Mouse (Mus musculus) MEL (cell line): ENCODE measurements around the gene Itgae. TPM values are rescaled to one million over a fixed set of nuclear protein-coding genes. Genes with fewer than 3 reads are reported as not detected.

ENCODE experiments used
- DNase-seq: peaks from one replicate; pipeline ENCODE4 v3.0.0; 2011; ENCODE audit warnings: low read depth, low spot score
- H3K27ac ChIP-seq: 2 replicates; pipeline ENCODE4 v1.5.1; 2012; ENCODE audit warnings: low read depth, mild to moderate bottlenecking, control low read depth, low read length, moderate library complexity; ENCODE audit not compliant: control insufficient read depth
- H3K27me3 ChIP-seq, 2 experiments: fragments of 150-350 bp in 1 of 2; sonication (generic) in 1 of 2; 2 replicates each; pipeline ENCODE4 v1.6.1; 2012; ENCODE audit warnings: low read length in 2 of 2, mild to moderate bottlenecking in 2 of 2, improper control_type of control experiment in 1 of 2, moderate library complexity in 1 of 2; ENCODE audit not compliant: insufficient read depth in 2 of 2, control insufficient read depth in 1 of 2
- H3K36me3 ChIP-seq, 2 experiments: 2 replicates each; pipeline ENCODE4 v1.6.1; 2012 to 2014; ENCODE audit warnings: low read length in 2 of 2, improper control_type of control experiment in 1 of 2, inconsistent platforms in 1 of 2, mild to moderate bottlenecking in 1 of 2; ENCODE audit not compliant: insufficient read depth in 2 of 2, control insufficient read depth in 1 of 2
- H3K4me1 ChIP-seq, 2 experiments: fragments of 150-350 bp in 1 of 2; sonication (generic) in 1 of 2; 2 replicates each; pipeline ENCODE4 v1.6.1; 2012; ENCODE audit warnings: low read length in 2 of 2, improper control_type of control experiment in 1 of 2, mild to moderate bottlenecking in 1 of 2; ENCODE audit not compliant: insufficient read depth in 2 of 2, control insufficient read depth in 1 of 2
- H3K4me3 ChIP-seq, 2 experiments: fragments of 150-350 bp in 1 of 2; sonication (generic) in 1 of 2; 2 replicates each; pipeline ENCODE4 v1.5.1; 2012; ENCODE audit warnings: low read depth in 2 of 2, low read length in 2 of 2, mild to moderate bottlenecking in 2 of 2, moderate library complexity in 2 of 2, control low read depth in 1 of 2, improper control_type of control experiment in 1 of 2; ENCODE audit not compliant: control insufficient read depth in 1 of 2, insufficient read depth in 1 of 2
- H3K79me2 ChIP-seq: 2 replicates; pipeline ENCODE4 v1.6.1; 2012; ENCODE audit warnings: mild to moderate bottlenecking, low read length, moderate library complexity; ENCODE audit not compliant: control insufficient read depth, poor library complexity, insufficient read depth
- H3K9ac ChIP-seq: 2 replicates; pipeline ENCODE4 v1.6.1; 2012; ENCODE audit warnings: low read depth, mild to moderate bottlenecking, control low read depth, low read length, moderate library complexity; ENCODE audit not compliant: control insufficient read depth, poor library complexity, severe bottlenecking
- H3K9me3 ChIP-seq: fragments of 150-350 bp; sonication (generic); replicated peaks from 2 replicates; pipeline ENCODE4 v1.6.1; 2012; ENCODE audit warnings: mild to moderate bottlenecking, low read length, improper control_type of control experiment, moderate library complexity; ENCODE audit not compliant: insufficient read depth
- BHLHE40 ChIP-seq: IDR thresholded peaks from 2 replicates; pipeline ENCODE4 v1.6.1; 2012; ENCODE audit warnings: low read depth, mild to moderate bottlenecking, inconsistent platforms, low read length, improper control_type of control experiment, borderline replicate concordance
- CTCF ChIP-seq, 3 experiments: IDR thresholded peaks in 2 of 3; conservative IDR thresholded peaks in 1 of 3; 2 replicates each; pipeline ENCODE4 v1.5.1; 2011 to 2012; ENCODE audit warnings: low read length in 3 of 3, low read depth in 2 of 3, mild to moderate bottlenecking in 2 of 3, improper control_type of control experiment in 1 of 3, inconsistent platforms in 1 of 3, mixed read lengths in 1 of 3, moderate library complexity in 1 of 3; ENCODE audit not compliant: control insufficient read depth in 1 of 3, insufficient read depth in 1 of 3, poor library complexity in 1 of 3, severe bottlenecking in 1 of 3
- ELF1 ChIP-seq: IDR thresholded peaks from 2 replicates; pipeline ENCODE4 v1.6.1; 2014; ENCODE audit warnings: low read depth, mild to moderate bottlenecking, inconsistent platforms, low read length, improper control_type of control experiment, moderate library complexity
- GABPA ChIP-seq: IDR thresholded peaks from 2 replicates; pipeline ENCODE4 v1.6.1; 2012; ENCODE audit warnings: low read depth, mild to moderate bottlenecking, inconsistent platforms, low read length, improper control_type of control experiment, moderate library complexity
- GATA1 ChIP-seq: IDR thresholded peaks from 2 replicates; pipeline ENCODE4 v1.6.1; 2011; ENCODE audit warnings: low read depth, low read length, improper control_type of control experiment
- KAT2A ChIP-seq: conservative IDR thresholded peaks from 2 replicates; pipeline ENCODE4 v1.6.1; 2012; ENCODE audit warnings: low read depth, low read length, improper control_type of control experiment, inconsistent platforms
- MAFK ChIP-seq: IDR thresholded peaks from 2 replicates; pipeline ENCODE4 v1.6.1; 2011; ENCODE audit warnings: low read depth, mild to moderate bottlenecking, low read length, improper control_type of control experiment, borderline replicate concordance
- MAZ ChIP-seq: IDR thresholded peaks from 2 replicates; pipeline ENCODE4 v1.6.1; 2012; ENCODE audit warnings: low read depth, mild to moderate bottlenecking, inconsistent platforms, low read length, improper control_type of control experiment
- MEF2A ChIP-seq: IDR thresholded peaks from 2 replicates; pipeline ENCODE4 v1.6.1; 2014; ENCODE audit warnings: low read depth, mild to moderate bottlenecking, inconsistent platforms, low read length, improper control_type of control experiment; ENCODE audit not compliant: poor library complexity, insufficient replicate concordance, severe bottlenecking; ENCODE audit errors: extremely low read depth
- MXI1 ChIP-seq: IDR thresholded peaks from 2 replicates; pipeline ENCODE4 v1.6.1; 2011; ENCODE audit warnings: mild to moderate bottlenecking, low read depth, low read length, improper control_type of control experiment
- MYB ChIP-seq: IDR thresholded peaks from 2 replicates; pipeline ENCODE4 v1.6.1; 2011; ENCODE audit warnings: mild to moderate bottlenecking, low read depth, low read length, improper control_type of control experiment
- NELFE ChIP-seq: IDR thresholded peaks from 2 replicates; pipeline ENCODE4 v1.6.1; 2011; ENCODE audit warnings: low read depth, low read length, improper control_type of control experiment
- POLR2AphosphoS5 ChIP-seq: IDR thresholded peaks from 2 replicates; pipeline ENCODE4 v1.6.1; 2012; ENCODE audit warnings: low read depth, borderline replicate concordance, mild to moderate bottlenecking, inconsistent platforms, low read length, moderate library complexity, mixed read lengths
- RAD21 ChIP-seq: IDR thresholded peaks from 2 replicates; pipeline ENCODE4 v1.6.1; 2011; ENCODE audit warnings: mild to moderate bottlenecking, low read depth, low read length, improper control_type of control experiment
- RCOR1 ChIP-seq: IDR thresholded peaks from 2 replicates; pipeline ENCODE4 v1.6.1; 2012; ENCODE audit warnings: low read depth, mild to moderate bottlenecking, inconsistent platforms, low read length, improper control_type of control experiment
- SIN3A ChIP-seq: IDR thresholded peaks from 2 replicates; pipeline ENCODE4 v1.6.1; 2012; ENCODE audit warnings: low read length, improper control_type of control experiment, inconsistent platforms
- SMC3 ChIP-seq: IDR thresholded peaks from 2 replicates; pipeline ENCODE4 v1.6.1; 2011; ENCODE audit warnings: low read depth, low read length, improper control_type of control experiment
- TCF12 ChIP-seq: IDR thresholded peaks from 2 replicates; pipeline ENCODE4 v1.6.1; 2014; ENCODE audit warnings: low read depth, mild to moderate bottlenecking, inconsistent platforms, low read length, improper control_type of control experiment, moderate library complexity
- USF1 ChIP-seq: IDR thresholded peaks from 2 replicates; pipeline ENCODE4 v1.6.1; 2014; ENCODE audit warnings: low read depth, mild to moderate bottlenecking, inconsistent platforms, low read length, improper control_type of control experiment, moderate library complexity
- ZNF384 ChIP-seq: IDR thresholded peaks from 2 replicates; pipeline ENCODE4 v1.6.1; 2012; ENCODE audit warnings: low read depth, mild to moderate bottlenecking, inconsistent platforms, low read length, improper control_type of control experiment
- polyA plus RNA-seq, 2 experiments: library from polyadenylated mRNA; stranded (reverse) in 1 of 2; unstranded in 1 of 2; fragments of >175 nt in 1 of 2; fragments of >200 nt in 1 of 2; gene quantifications; 2 replicates each; pipeline versions ENCODE4 v1.2.1 to v1.2.4; 2012; ENCODE audit warnings: low replicate concordance in 2 of 2, low read depth in 1 of 2; ENCODE audit not compliant: insufficient read length in 2 of 2, insufficient read depth in 1 of 2, missing spikeins in 1 of 2
- total RNA-seq: library from RNA; depleted of rRNA; stranded (reverse); fragments of 300-350 nt; gene quantifications from 2 replicates; pipeline ENCODE4 v1.2.3, GENCODE M21; 2012

The Itgae gene
- total and polyA plus RNA-seq, 3 experiments, result 0.04 to 0.22 TPM; not detected in 1

DNA sequence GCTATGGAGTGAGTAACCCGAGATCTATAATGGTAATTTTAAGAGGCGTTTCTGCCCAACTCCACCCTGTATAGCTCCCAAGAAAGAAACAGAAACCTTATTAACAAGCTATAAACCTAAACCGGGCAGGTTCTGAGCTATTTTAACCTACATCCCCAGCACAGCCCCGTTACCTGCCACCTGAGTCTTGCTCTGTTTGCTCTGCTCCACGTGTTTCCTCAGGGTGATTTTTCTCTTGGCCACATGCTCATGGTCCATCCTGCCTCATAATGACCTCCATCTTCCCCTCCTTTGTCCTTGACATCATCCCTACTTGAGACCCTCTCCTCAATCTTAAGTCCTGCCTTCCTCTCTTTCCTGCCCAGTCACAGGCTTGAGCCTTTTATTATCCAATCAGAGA lies 43.8 kb downstream of the Itgae start:
- Histone ChIP-seq H3K9me3 (no peaks in the 10 kb centered on the region), H3K9ac (peak overlapping the region; percentile 19; the same call in 1 of the 2 replicates), H3K36me3 (peaks cover 0 to 45% of the 10 kb centered on the region in 2 experiments; a peak in 3 of 4 replicates), H3K27me3 (no peaks in the 10 kb centered on the region), H3K4me1 (peaks cover 8 to 45% of the 10 kb centered on the region in 2 experiments), H3K27ac (no peak overlapping the region), H3K79me2 (peaks cover 58% of the 10 kb centered on the region), H3K4me3 (peak overlapping the region; percentile 24 to 97; a peak in 3 of 4 replicates)
- no peak for DNase-seq
- no peak for TF ChIP-seq TCF12
- TF ChIP-seq ELF1, result no peak
- no peak for TF ChIP-seq SIN3A
- no peak for TF ChIP-seq MXI1
- TF ChIP-seq MYB, result no peak
- TF ChIP-seq POLR2AphosphoS5, result no peak
- no peak for TF ChIP-seq GABPA
- no peak for TF ChIP-seq USF1
- TF ChIP-seq ZNF384, result no peak
- TF ChIP-seq MEF2A, result no peak
- no peak for TF ChIP-seq RCOR1
- no peak for TF ChIP-seq KAT2A
- no peak for TF ChIP-seq BHLHE40
- no peak for TF ChIP-seq NELFE
- no peak for TF ChIP-seq SMC3
- no peak for TF ChIP-seq MAFK
- TF ChIP-seq CTCF (IDR thresholded peaks at IDR 0.05 in 2 of 3, conservative IDR thresholded peaks at IDR 0.05 in 1 of 3; ENCODE audit: control insufficient read depth in 1 of 3, insufficient read depth in 1 of 3, low read depth in 2 of 3, low read length in 3 of 3, poor library complexity in 1 of 3, severe bottlenecking in 1 of 3), result no peak
- no peak for TF ChIP-seq MAZ
- TF ChIP-seq RAD21, result no peak

- no peak overlapping the region for H3K27ac ChIP-seq
- no peaks in the 10 kb centered on the region for H3K9me3 ChIP-seq
- H3K4me3 ChIP-seq, result peak overlapping the region; percentile 87 to 97
- H3K36me3 ChIP-seq, result peaks cover 0 to 44% of the 10 kb centered on the region in 2 experiments; a peak in 3 of 4 replicates
- H3K27me3 ChIP-seq, result no peaks in the 10 kb centered on the region
- peaks cover 58% of the 10 kb centered on the region for H3K79me2 ChIP-seq
- peaks cover 7 to 45% of the 10 kb centered on the region in 2 experiments for H3K4me1 ChIP-seq
- TF ChIP-seq MXI1 (no peak), RCOR1 (0 out of 2 replicates have a peak, but pooled peaks have one; percentile 28), GATA1 (peak; percentile 69)
- TF ChIP-seq, all 39 proteins: peak for 2
- H3K9ac ChIP-seq, result peak overlapping the region; percentile 97
- peak; percentile 43 for DNase-seq
These were observed 46.2 kb downstream of the Itgae start for GRCm38 (mm10) chr11:73136587-73136986.
